Mouse (Mus musculus) liver, adult 2 months (tissue): ENCODE data around the gene Slc2a13. TPM values are rescaled to one million over a fixed set of nuclear protein-coding genes. Genes with fewer than 3 reads are reported as not detected.

Source experiments
- DNase-seq: peaks from one replicate; pipeline ENCODE4 v3.0.0-alpha.2; 2011; ENCODE audit warnings: low read depth, low spot score; ENCODE audit errors: extremely low read depth
- H3K27ac ChIP-seq: fragments of 200-500 bp; replicated peaks from 2 replicates; pipeline ENCODE4 v1.5.1; 2012; ENCODE audit warnings: low read depth, mild to moderate bottlenecking, control low read depth, inconsistent platforms, low read length; ENCODE audit not compliant: insufficient read depth
- H3K27me3 ChIP-seq: fragments of 200-500 bp; 2 replicates; pipeline ENCODE4 v1.6.1; 2012; ENCODE audit warnings: mild to moderate bottlenecking, moderate library complexity, low read length, inconsistent platforms; ENCODE audit not compliant: control insufficient read depth, insufficient read depth
- H3K36me3 ChIP-seq: fragments of 200-500 bp; 2 replicates; pipeline ENCODE4 v1.6.1; 2012; ENCODE audit warnings: low read length, inconsistent platforms; ENCODE audit not compliant: control insufficient read depth, insufficient read depth
- H3K4me1 ChIP-seq: fragments of 200-500 bp; 2 replicates; pipeline ENCODE4 v1.6.1; 2011; ENCODE audit warnings: low read length; ENCODE audit not compliant: control insufficient read depth, insufficient read depth
- H3K4me3 ChIP-seq: fragments of 200-500 bp; 2 replicates; pipeline ENCODE4 v1.5.1; 2011; ENCODE audit warnings: low read depth, mild to moderate bottlenecking, control low read depth, low read length, moderate library complexity; ENCODE audit not compliant: insufficient read depth
- H3K79me2 ChIP-seq: fragments of 200-500 bp; 2 replicates; pipeline ENCODE4 v1.6.1; 2012; ENCODE audit warnings: inconsistent platforms, mild to moderate bottlenecking, low read length, moderate library complexity; ENCODE audit not compliant: control insufficient read depth, insufficient read depth
- H3K9ac ChIP-seq: fragments of 200-500 bp; 2 replicates; pipeline ENCODE4 v1.6.1; 2012; ENCODE audit warnings: low read depth, mild to moderate bottlenecking, control low read depth, inconsistent platforms, low read length
- CTCF ChIP-seq: fragments of 200-500 bp; IDR thresholded peaks from 2 replicates; pipeline ENCODE4 v1.5.1; 2011; ENCODE audit warnings: low read depth, low read length, control low read depth
- POLR2A ChIP-seq: fragments of 200-500 bp; IDR thresholded peaks from 2 replicates; pipeline ENCODE4 v1.6.1; 2011; ENCODE audit warnings: low read length, control low read depth; ENCODE audit not compliant: insufficient read depth; ENCODE audit errors: extremely low read depth
- WGBS: fragments of 180-500 bp; shearing (Covaris S2); methylation state at CpG from one replicate; pipeline ENCODE4 v1.1.7; 2018; 5-methylcytosine and 5-hydroxymethylcytosine counted together
- polyA plus RNA-seq: library from polyadenylated mRNA; depleted of rRNA; stranded (reverse); fragments of >200 nt; gene quantifications from 2 replicates; pipeline ENCODE4 v1.2.3, GENCODE M21; 2012
- total RNA-seq: library from RNA; depleted of rRNA; stranded (reverse); fragments of >200 nt; gene quantifications from 2 replicates; pipeline ENCODE4 v1.2.3, GENCODE M21; 2014

The Slc2a13 gene
- total and polyA plus RNA-seq, 2 experiments = 0.21 to 0.37 TPM

GRCm38 (mm10) chr15:91526876-91527275, 46.2 kb downstream of the Slc2a13 start:
- Histone ChIP-seq H3K4me1 (no peaks in the 10 kb centered on the region), H3K36me3 (no peaks in the 10 kb centered on the region), H3K4me3 (no peak overlapping the region), H3K27ac (no peak overlapping the region), H3K79me2 (no peaks in the 10 kb centered on the region), H3K27me3 (no peaks in the 10 kb centered on the region), H3K9ac (no peak overlapping the region)
- 58% methylated on average over 2 of the region's 2 CpGs for WGBS
- DNase-seq = no peak
- TF ChIP-seq CTCF = no peak
- no peak for TF ChIP-seq POLR2A

GRCm38 (mm10) chr15:91526166-91526565, 46.9 kb downstream of the Slc2a13 start:
- WGBS = 74% methylated on average over 3 of the region's 3 CpGs
- no peaks in the 10 kb centered on the region for H3K36me3 ChIP-seq

GRCm38 (mm10) chr15:91524451-91524850, 48.6 kb downstream of the Slc2a13 start:
- Histone ChIP-seq H3K9ac (no peak overlapping the region), H3K27me3 (no peaks in the 10 kb centered on the region), H3K4me3 (no peak overlapping the region), H3K36me3 (no peaks in the 10 kb centered on the region), H3K4me1 (no peaks in the 10 kb centered on the region), H3K27ac (no peak overlapping the region), H3K79me2 (no peaks in the 10 kb centered on the region)
- no peak for TF ChIP-seq POLR2A
- TF ChIP-seq CTCF = no peak
- 78% methylated on average over 10 of the region's 10 CpGs for WGBS
- DNase-seq = no peak

More at GRCm38 (mm10) chr15:91526166-91526565, 46.9 kb downstream of the Slc2a13 start:
- no peaks in the 10 kb centered on the region for H3K4me1 ChIP-seq
- TF ChIP-seq POLR2A (no peak), CTCF (no peak)
- no peak overlapping the region for H3K27ac ChIP-seq
- no peak overlapping the region for H3K9ac ChIP-seq
- no peaks in the 10 kb centered on the region for H3K79me2 ChIP-seq
- H3K27me3 ChIP-seq = no peaks in the 10 kb centered on the region
- H3K4me3 ChIP-seq = no peak overlapping the region
- no peak for DNase-seq

GRCm38 (mm10) chr15:91503291-91503690, 69.8 kb downstream of the Slc2a13 start:
- no peak for DNase-seq
- Histone ChIP-seq H3K9ac (no peak overlapping the region), H3K4me1 (no peaks in the 10 kb centered on the region; the same call in 1 of the 2 replicates), H3K36me3 (no peaks in the 10 kb centered on the region), H3K79me2 (no peaks in the 10 kb centered on the region), H3K27ac (no peak overlapping the region), H3K27me3 (no peaks in the 10 kb centered on the region), H3K4me3 (no peak overlapping the region)
- no peak for TF ChIP-seq CTCF
- no peak for TF ChIP-seq POLR2A
- WGBS = 85% methylated on average over 6 of the region's 6 CpGs

GRCm38 (mm10) chr15:91502661-91503060, 70.4 kb downstream of the Slc2a13 start:
- Histone ChIP-seq H3K4me3 (no peak overlapping the region), H3K79me2 (no peaks in the 10 kb centered on the region), H3K9ac (no peak overlapping the region), H3K27me3 (no peaks in the 10 kb centered on the region), H3K36me3 (no peaks in the 10 kb centered on the region), H3K4me1 (no peaks in the 10 kb centered on the region; the same call in 1 of the 2 replicates), H3K27ac (no peak overlapping the region)
- WGBS = 71% methylated on average over 1 of the region's 1 CpGs
- no peak for TF ChIP-seq POLR2A
- no peak for TF ChIP-seq CTCF
- DNase-seq = no peak

DNA sequence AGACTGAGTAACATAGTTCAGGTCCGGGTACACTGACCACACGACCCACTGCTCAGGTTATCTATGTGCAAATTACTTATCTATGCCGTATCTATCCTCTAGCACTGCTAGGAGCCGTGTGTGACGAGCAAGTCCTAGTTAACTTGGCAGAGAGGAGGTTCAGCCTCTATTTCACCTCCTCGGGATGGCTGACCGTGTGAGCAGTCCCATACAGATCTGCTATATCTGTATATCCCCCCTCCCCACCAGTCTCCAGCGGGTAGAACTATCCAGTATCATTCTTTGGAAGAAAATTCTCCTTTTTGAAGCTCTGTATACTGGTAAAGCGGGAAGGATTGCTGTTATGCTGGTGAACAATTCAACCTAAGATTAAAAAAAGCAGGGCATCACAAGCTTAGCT, 70.8 kb downstream of the Slc2a13 start:
- TF ChIP-seq POLR2A (no peak), CTCF (no peak)

More for the DNA sequence above, 70.8 kb downstream of the Slc2a13 start:
- Histone ChIP-seq H3K79me2 (no peaks in the 10 kb centered on the region), H3K4me3 (no peak overlapping the region), H3K27me3 (no peaks in the 10 kb centered on the region), H3K9ac (no peak overlapping the region), H3K36me3 (no peaks in the 10 kb centered on the region), H3K4me1 (no peaks in the 10 kb centered on the region; the same call in 1 of the 2 replicates), H3K27ac (no peak overlapping the region)
- no peak for DNase-seq
- 77% methylated on average over 9 of the region's 9 CpGs for WGBS
